Mouse (Mus musculus) megakaryocyte progenitor cell, adult 5-6 weeks (primary cell): Measurements from ENCODE around the gene Rcc1. TPM values are rescaled to one million over a fixed set of nuclear protein-coding genes. Genes with fewer than 3 reads are reported as not detected.

Source experiments
- ATAC-seq: replicated peaks from 2 replicates; pipeline ENCODE4 v1.8.0; 2016; ENCODE audit warnings: mild to moderate bottlenecking, moderate TSS enrichment, inconsistent platforms; ENCODE audit not compliant: poor library complexity
- total RNA-seq, 2 experiments: library from RNA; stranded (forward) in 1 of 2; stranded (reverse) in 1 of 2; fragments of 157-497, 149-512 nt in 1 of 2; fragments of 200-1000 nt in 1 of 2; gene quantifications; 2 replicates each; pipeline versions ENCODE4 v1.2.3 to v1.2.4; 2015 to 2017

The Rcc1 gene
- total RNA-seq (2015) (24.2 and 26.8 TPM in 2 replicates), total RNA-seq (2017) (44.1 and 46.9 TPM in 2 replicates)

- ATAC-seq: peak; percentile 77
Measured at GRCm38 (mm10) chr4:132353481-132353885, at the start of gene Rcc1. Gene Rcc1, minus strand, starts transcription at chr4:132353605.

GRCm38 (mm10) chr4:132401016-132401415 is 47.6 kb upstream of the Rcc1 start:
- no peak for ATAC-seq

GRCm38 (mm10) chr4:132398863-132399262 is 45.5 kb upstream of the Rcc1 start:
- no peak for ATAC-seq

GRCm38 (mm10) chr4:132398045-132398774 is 44.8 kb upstream of the Rcc1 start:
- peak; percentile 92 for ATAC-seq

GRCm38 (mm10) chr4:132397120-132397519 is 43.7 kb upstream of the Rcc1 start:
- peak; percentile 49; the same call in 1 of the 2 replicates for ATAC-seq

- no peak for ATAC-seq
Measured at GRCm38 (mm10) chr4:132396251-132396650, 42.8 kb upstream of the Rcc1 start.

GRCm38 (mm10) chr4:132391063-132391740 is 37.8 kb upstream of the Rcc1 start:
- peak; percentile 96 for ATAC-seq

GRCm38 (mm10) chr4:132389302-132389701 is 35.9 kb upstream of the Rcc1 start:
- ATAC-seq: no peak

GRCm38 (mm10) chr4:132387617-132388016 is 34.2 kb upstream of the Rcc1 start:
- ATAC-seq: no peak

GRCm38 (mm10) chr4:132386846-132387245 is 33.4 kb upstream of the Rcc1 start:
- no peak for ATAC-seq

- ATAC-seq: no peak
Measured at GRCm38 (mm10) chr4:132385771-132386410, 32.5 kb upstream of the Rcc1 start.

GRCm38 (mm10) chr4:132383455-132383854 is 30.1 kb upstream of the Rcc1 start:
- no peak for ATAC-seq

- ATAC-seq: no peak
Measured at GRCm38 (mm10) chr4:132382296-132382695, 28.9 kb upstream of the Rcc1 start.

- ATAC-seq: no peak
Measured at GRCm38 (mm10) chr4:132380965-132381616, 27.7 kb upstream of the Rcc1 start.

- no peak for ATAC-seq
Measured at GRCm38 (mm10) chr4:132373820-132374219, 20.4 kb upstream of the Rcc1 start.

GRCm38 (mm10) chr4:132369953-132370750 is 16.7 kb upstream of the Rcc1 start:
- ATAC-seq: no peak

- no peak for ATAC-seq
Measured at GRCm38 (mm10) chr4:132367480-132368201, 14.2 kb upstream of the Rcc1 start.

GRCm38 (mm10) chr4:132365450-132366060 is 12.2 kb upstream of the Rcc1 start:
- no peak for ATAC-seq

- ATAC-seq: no peak
Measured at GRCm38 (mm10) chr4:132363487-132363886, 10.1 kb upstream of the Rcc1 start.
